Mouse (Mus musculus) cerebellum, adult 2 months (tissue): ENCODE data around the gene Bcan.

Experiments used
- CTCF ChIP-seq: fragments of 200-500 bp; IDR thresholded peaks from 2 replicates; pipeline ENCODE4 v1.5.1; 2011; ENCODE audit warnings: low read depth, mild to moderate bottlenecking, control low read depth, low read length, moderate library complexity, borderline replicate concordance; ENCODE audit not compliant: insufficient read depth
- POLR2A ChIP-seq: fragments of 200-500 bp; IDR thresholded peaks from 2 replicates; pipeline ENCODE4 v1.6.1; 2011; ENCODE audit warnings: low read length, control low read depth, borderline replicate concordance; ENCODE audit not compliant: insufficient read depth

GRCm38 (mm10) chr3:87989935-87990334 is 10.1 kb downstream of the Bcan start:
- no peak for TF ChIP-seq CTCF
- no peak for TF ChIP-seq POLR2A
